Mouse (Mus musculus) sigmoid colon, adult 10 weeks (tissue): ENCODE data around the gene Olfr127. TPM values are rescaled to one million over a fixed set of nuclear protein-coding genes. Genes with fewer than 3 reads are reported as not detected.

ENCODE experiments used
- polyA plus RNA-seq: library from polyadenylated mRNA; stranded (reverse); fragments of 350-450 nt; fragmentation: Illumina TruSeq; extraction: RNeasy Lipid Tissue Mini Kit (QIAGEN cat#74804); gene quantifications from one replicate; pipeline ENCODE4 v1.2.3, GENCODE M21; 2014; ENCODE audit warnings: low read depth, low replicate concordance

Gene Olfr127
- polyA plus RNA-seq: not detected

GRCm38 (mm10) chr17:37900137-37900536 is at the start of gene Olfr127:
TSS of gene Olfr127 (plus strand) at chr17:37900437.

GRCm38 (mm10) chr17:37920248-37920647 is 20.0 kb downstream of the Olfr127 start, which contains the start of gene Olfr128:
TSS of gene Olfr128 (plus strand) at chr17:37920548.

GRCm38 (mm10) chr17:37952979-37953378 is 52.7 kb downstream of the Olfr127 start, which contains the start of gene Olfr761:
TSS of gene Olfr761 (minus strand) at chr17:37953079.

Other genes with a start within 250 kb of the Olfr127 start
- gene Olfr117, start 236.7 kb upstream of the Olfr127 start, polyA plus RNA-seq: not detected
- not detected for gene Olfr118, start 233.4 kb upstream of the Olfr127 start, polyA plus RNA-seq
- gene Olfr119, start 203.9 kb upstream of the Olfr127 start, polyA plus RNA-seq: not detected
- gene Olfr120, start 178.6 kb upstream of the Olfr127 start, polyA plus RNA-seq: not detected
- gene Olfr121, start 151.6 kb upstream of the Olfr127 start, polyA plus RNA-seq: not detected
- not detected for gene Olfr122, start 131.8 kb upstream of the Olfr127 start, polyA plus RNA-seq
- not detected for gene Olfr123, start 106.9 kb upstream of the Olfr127 start, polyA plus RNA-seq
- not detected for gene Olfr124, start 100.5 kb upstream of the Olfr127 start, polyA plus RNA-seq
- not detected for gene Olfr125, start 67.5 kb upstream of the Olfr127 start, polyA plus RNA-seq
- not detected for gene Olfr126, start 53.0 kb upstream of the Olfr127 start, polyA plus RNA-seq
- gene Olfr128, start 20.1 kb downstream of the Olfr127 start, polyA plus RNA-seq: not detected
- gene Olfr761, start 52.6 kb downstream of the Olfr127 start, polyA plus RNA-seq: not detected
- not detected for gene Olfr129, start 159.6 kb downstream of the Olfr127 start, polyA plus RNA-seq
- not detected for gene Olfr130, start 163.5 kb downstream of the Olfr127 start, polyA plus RNA-seq
- not detected for gene Olfr131, start 188.3 kb downstream of the Olfr127 start, polyA plus RNA-seq
- not detected for gene Olfr132, start 234.1 kb downstream of the Olfr127 start, polyA plus RNA-seq
- gene Olfr133, start 244.8 kb downstream of the Olfr127 start, polyA plus RNA-seq: not detected